Mouse (Mus musculus): ENCODE results near the gene Spsb1. TPM values are rescaled to one million over a fixed set of nuclear protein-coding genes. Genes with fewer than 3 reads are reported as not detected.

The Spsb1 gene
- polyA plus RNA-seq (2014; fragmentation: Nextera tagmentation; extraction: Ambion mirVana): 15.9 and 19.2 TPM in 2 replicates

GRCm38 (mm10) chr4:149954893-149955439 is at the start of gene Spsb1:
Gene Spsb1 (minus strand): TSS chr4:149955043.
- peak within 1 kb of the TSS; percentile 76 for H3K4me3 ChIP-seq (ENCODE audit: low read depth, low read length)
- H3K27ac ChIP-seq (ENCODE audit: low read length): peak within 1 kb of the TSS; percentile 55; the same call in 1 of the 2 replicates
- peak; percentile 90 for ATAC-seq (ENCODE audit: insufficient number of reproducible peaks, insufficient read depth, low FRiP score, low read depth)
- peaks cover 4% of the 10 kb centered on the region; the same call in 1 of the 2 replicates for H3K27me3 ChIP-seq (ENCODE audit: control insufficient read depth, insufficient read depth, low read length)
- peak within 1 kb of the TSS; percentile 95 for H3K4me2 ChIP-seq (replicated peaks; ENCODE audit: low read depth, low read length)
- no peaks in the 10 kb centered on the region for H3K36me3 ChIP-seq (ENCODE audit: control insufficient read depth, insufficient read depth, low read length)
- H3K9ac ChIP-seq (replicated peaks; ENCODE audit: low read depth, low read length): peak within 1 kb of the TSS; percentile 77
- H3K9me3 ChIP-seq (ENCODE audit: control insufficient read depth, low read depth, low read length): no peaks in the 10 kb centered on the region
- WGBS: under 1% methylated on average over 46 of the region's 51 CpGs
- H3K4me1 ChIP-seq (ENCODE audit: control insufficient read depth, insufficient read depth, low read length): 0 out of 2 replicates have a peak, but pooled peaks cover 15% of the 10 kb centered on the region

- Histone ChIP-seq H3K9me3 (ENCODE audit: control insufficient read depth, low read depth, low read length) (no peaks in the 10 kb centered on the region), H3K4me2 (replicated peaks; ENCODE audit: low read depth, low read length) (no peak overlapping the region), H3K27ac (ENCODE audit: low read length) (peak overlapping the region; percentile 28; the same call in 1 of the 2 replicates), H3K36me3 (ENCODE audit: control insufficient read depth, insufficient read depth, low read length) (no peaks in the 10 kb centered on the region), H3K9ac (replicated peaks; ENCODE audit: low read depth, low read length) (no peak overlapping the region), H3K27me3 (ENCODE audit: control insufficient read depth, insufficient read depth, low read length) (no peaks in the 10 kb centered on the region), H3K4me1 (ENCODE audit: control insufficient read depth, insufficient read depth, low read length) (peaks cover 40% of the 10 kb centered on the region), H3K4me3 (ENCODE audit: low read depth, low read length) (no peak overlapping the region)
- 50% methylated on average over 4 of the region's 4 CpGs for WGBS
- ATAC-seq (ENCODE audit: insufficient number of reproducible peaks, insufficient read depth, low FRiP score, low read depth): no peak
Measured at GRCm38 (mm10) chr4:150003641-150004040, 48.8 kb upstream of the Spsb1 start.

GRCm38 (mm10) chr4:150003021-150003580 is 48.3 kb upstream of the Spsb1 start:
- Histone ChIP-seq H3K9me3 (ENCODE audit: control insufficient read depth, low read depth, low read length) (no peaks in the 10 kb centered on the region), H3K36me3 (ENCODE audit: control insufficient read depth, insufficient read depth, low read length) (no peaks in the 10 kb centered on the region), H3K27ac (ENCODE audit: low read length) (peak overlapping the region; percentile 28; the same call in 1 of the 2 replicates), H3K4me1 (ENCODE audit: control insufficient read depth, insufficient read depth, low read length) (peaks cover 40% of the 10 kb centered on the region), H3K27me3 (ENCODE audit: control insufficient read depth, insufficient read depth, low read length) (no peaks in the 10 kb centered on the region), H3K9ac (replicated peaks; ENCODE audit: low read depth, low read length) (no peak overlapping the region), H3K4me2 (replicated peaks; ENCODE audit: low read depth, low read length) (no peak overlapping the region), H3K4me3 (ENCODE audit: low read depth, low read length) (no peak overlapping the region)
- WGBS: 12% methylated on average over 7 of the region's 7 CpGs
- ATAC-seq (ENCODE audit: insufficient number of reproducible peaks, insufficient read depth, low FRiP score, low read depth): peak; percentile 50; the same call in 1 of the 2 replicates

- Histone ChIP-seq H3K27ac (ENCODE audit: low read length) (no peak overlapping the region), H3K4me1 (ENCODE audit: control insufficient read depth, insufficient read depth, low read length) (peaks cover 33% of the 10 kb centered on the region), H3K27me3 (ENCODE audit: control insufficient read depth, insufficient read depth, low read length) (no peaks in the 10 kb centered on the region), H3K9me3 (ENCODE audit: control insufficient read depth, low read depth, low read length) (no peaks in the 10 kb centered on the region), H3K4me3 (ENCODE audit: low read depth, low read length) (no peak overlapping the region), H3K9ac (replicated peaks; ENCODE audit: low read depth, low read length) (no peak overlapping the region), H3K4me2 (replicated peaks; ENCODE audit: low read depth, low read length) (0 out of 2 replicates have a peak overlapping the region, but pooled peaks have one; percentile 7), H3K36me3 (ENCODE audit: control insufficient read depth, insufficient read depth, low read length) (no peaks in the 10 kb centered on the region)
- WGBS: 40% methylated on average over 12 of the region's 12 CpGs
- ATAC-seq (ENCODE audit: insufficient number of reproducible peaks, insufficient read depth, low FRiP score, low read depth): no peak; the same call in 1 of the 2 replicates
Measured at GRCm38 (mm10) chr4:150002021-150002528, 47.2 kb upstream of the Spsb1 start.

GRCm38 (mm10) chr4:150001221-150001860 is 46.5 kb upstream of the Spsb1 start:
- no peaks in the 10 kb centered on the region for H3K36me3 ChIP-seq (ENCODE audit: control insufficient read depth, insufficient read depth, low read length)
- H3K4me3 ChIP-seq (ENCODE audit: low read depth, low read length): no peak overlapping the region
- no peak overlapping the region for H3K4me2 ChIP-seq (replicated peaks; ENCODE audit: low read depth, low read length)
- H3K4me1 ChIP-seq (ENCODE audit: control insufficient read depth, insufficient read depth, low read length): peaks cover 36% of the 10 kb centered on the region
- H3K9ac ChIP-seq (replicated peaks; ENCODE audit: low read depth, low read length): no peak overlapping the region
- ATAC-seq (ENCODE audit: insufficient number of reproducible peaks, insufficient read depth, low FRiP score, low read depth): no peak
- peak overlapping the region; percentile 33; the same call in 1 of the 2 replicates for H3K27ac ChIP-seq (ENCODE audit: low read length)
- WGBS: 62% methylated on average over 10 of the region's 10 CpGs
- no peaks in the 10 kb centered on the region for H3K9me3 ChIP-seq (ENCODE audit: control insufficient read depth, low read depth, low read length)
- no peaks in the 10 kb centered on the region for H3K27me3 ChIP-seq (ENCODE audit: control insufficient read depth, insufficient read depth, low read length)

- ATAC-seq (ENCODE audit: insufficient number of reproducible peaks, insufficient read depth, low FRiP score, low read depth): no peak
- Histone ChIP-seq H3K27ac (ENCODE audit: low read length) (no peak overlapping the region), H3K9me3 (ENCODE audit: control insufficient read depth, low read depth, low read length) (no peaks in the 10 kb centered on the region), H3K4me3 (ENCODE audit: low read depth, low read length) (no peak overlapping the region), H3K27me3 (ENCODE audit: control insufficient read depth, insufficient read depth, low read length) (no peaks in the 10 kb centered on the region), H3K4me2 (replicated peaks; ENCODE audit: low read depth, low read length) (no peak overlapping the region), H3K9ac (replicated peaks; ENCODE audit: low read depth, low read length) (no peak overlapping the region), H3K36me3 (ENCODE audit: control insufficient read depth, insufficient read depth, low read length) (no peaks in the 10 kb centered on the region), H3K4me1 (ENCODE audit: control insufficient read depth, insufficient read depth, low read length) (peaks cover 36% of the 10 kb centered on the region)
- 81% methylated on average over 15 of the region's 15 CpGs for WGBS
Measured at GRCm38 (mm10) chr4:149999931-150000555, 45.2 kb upstream of the Spsb1 start.

GRCm38 (mm10) chr4:149999510-149999900 is 44.7 kb upstream of the Spsb1 start:
- peaks cover 36% of the 10 kb centered on the region for H3K4me1 ChIP-seq (ENCODE audit: control insufficient read depth, insufficient read depth, low read length)

GRCm38 (mm10) chr4:149998786-149999509 is 44.1 kb upstream of the Spsb1 start:
- Histone ChIP-seq H3K4me2 (replicated peaks; ENCODE audit: low read depth, low read length) (no peak overlapping the region), H3K4me3 (ENCODE audit: low read depth, low read length) (no peak overlapping the region), H3K27ac (ENCODE audit: low read length) (no peak overlapping the region), H3K4me1 (ENCODE audit: control insufficient read depth, insufficient read depth, low read length) (peaks cover 32% of the 10 kb centered on the region), H3K36me3 (ENCODE audit: control insufficient read depth, insufficient read depth, low read length) (no peaks in the 10 kb centered on the region), H3K9ac (replicated peaks; ENCODE audit: low read depth, low read length) (no peak overlapping the region), H3K27me3 (ENCODE audit: control insufficient read depth, insufficient read depth, low read length) (no peaks in the 10 kb centered on the region), H3K9me3 (ENCODE audit: control insufficient read depth, low read depth, low read length) (no peaks in the 10 kb centered on the region)
- WGBS: 84% methylated on average over 14 of the region's 14 CpGs
- no peak for ATAC-seq (ENCODE audit: insufficient number of reproducible peaks, insufficient read depth, low FRiP score, low read depth)

More at GRCm38 (mm10) chr4:149999510-149999900, 44.7 kb upstream of the Spsb1 start:
- Histone ChIP-seq H3K9me3 (ENCODE audit: control insufficient read depth, low read depth, low read length) (no peaks in the 10 kb centered on the region), H3K9ac (replicated peaks; ENCODE audit: low read depth, low read length) (no peak overlapping the region), H3K4me3 (ENCODE audit: low read depth, low read length) (no peak overlapping the region), H3K27me3 (ENCODE audit: control insufficient read depth, insufficient read depth, low read length) (no peaks in the 10 kb centered on the region), H3K36me3 (ENCODE audit: control insufficient read depth, insufficient read depth, low read length) (no peaks in the 10 kb centered on the region), H3K27ac (ENCODE audit: low read length) (no peak overlapping the region), H3K4me2 (replicated peaks; ENCODE audit: low read depth, low read length) (no peak overlapping the region)
- 84% methylated on average over 9 of the region's 9 CpGs for WGBS
- ATAC-seq (ENCODE audit: insufficient number of reproducible peaks, insufficient read depth, low FRiP score, low read depth): no peak

All from stomach, embryonic 14.5 days (tissue).